Mouse (Mus musculus) ES-E14 (cell line): Measurements from ENCODE around the gene Tnfsf10.

Source experiments
- MAFK ChIP-seq: IDR thresholded peaks from 2 replicates; pipeline ENCODE4 v1.6.1; 2014; ENCODE audit warnings: mild to moderate bottlenecking, low read depth, low read length, inconsistent platforms; ENCODE audit not compliant: insufficient read depth
- ZC3H11A ChIP-seq: IDR thresholded peaks from 2 replicates; pipeline ENCODE4 v1.6.1; 2012; ENCODE audit warnings: low read depth, mild to moderate bottlenecking, inconsistent platforms, low read length, borderline replicate concordance

GRCm38 (mm10) chr3:27330706-27331105, 13.9 kb downstream of the Tnfsf10 start:
- TF ChIP-seq ZC3H11A (no peak), MAFK (no peak)
